Mouse (Mus musculus) left cerebral cortex, adult 11 months (tissue): Measurements from ENCODE around the gene Mrps26.
"Not testable (repeated sequence)": the region's sequence is repeated elsewhere in the genome, so short reads cannot be mapped to it uniquely, and the experiment has no call there.

ENCODE experiments used
- DNase-seq: peaks from one replicate; pipeline ENCODE4 v3.0.0; 2022; ENCODE audit warnings: low spot score

Mrps26 gene

GRCm38 (mm10) chr2:130563212-130564055 lies at the start of gene Mrps26:
Gene Mrps26, plus strand, starts transcription at chr2:130563742.
- DNase-seq = peak; percentile 87

- DNase-seq = no peak
These were observed 49.6 kb upstream of the Mrps26 start for GRCm38 (mm10) chr2:130513907-130514306.

- DNase-seq = no peak
These were observed 47.8 kb upstream of the Mrps26 start for GRCm38 (mm10) chr2:130515791-130516190.

DNA sequence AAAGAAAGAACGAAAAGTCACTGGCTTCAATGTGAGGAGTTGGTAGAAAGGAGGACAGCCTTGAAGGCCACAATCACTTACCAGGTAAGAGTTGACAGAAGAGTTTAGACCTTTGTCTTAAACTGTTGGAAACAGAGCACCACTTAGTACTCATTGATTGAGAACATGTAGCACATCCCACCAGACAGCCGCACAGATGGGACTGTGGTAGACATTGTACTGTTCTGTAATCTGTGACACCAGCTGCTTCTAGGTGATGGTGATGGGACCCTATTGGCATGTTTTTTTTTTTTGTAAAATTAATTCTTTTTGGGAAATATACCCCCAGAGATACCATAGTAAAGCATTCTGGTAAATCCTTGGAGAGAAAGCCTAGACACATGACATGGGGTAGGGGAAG lies 41.6 kb upstream of the Mrps26 start:
- DNase-seq = no peak

DNA sequence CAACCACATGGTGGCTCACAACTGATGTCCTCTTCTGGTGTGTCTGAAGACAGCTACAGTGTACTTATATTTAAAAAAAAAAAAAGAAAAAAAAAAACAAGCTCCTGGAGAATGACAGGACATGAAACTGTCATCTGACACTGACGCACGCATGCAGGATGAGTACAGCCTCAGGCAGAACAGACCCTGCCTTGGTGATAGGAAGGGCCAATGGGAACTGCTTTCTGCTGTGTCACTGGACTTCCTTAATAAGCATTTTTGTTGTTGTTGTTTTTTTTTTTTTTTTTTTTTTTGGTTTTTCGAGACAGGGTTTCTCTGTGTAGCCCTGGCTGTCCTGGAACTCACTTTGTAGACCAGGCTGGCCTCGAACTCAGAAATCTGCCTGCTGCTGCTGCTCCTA lies 38.1 kb upstream of the Mrps26 start:
- DNase-seq = not testable (repeated sequence)

DNA sequence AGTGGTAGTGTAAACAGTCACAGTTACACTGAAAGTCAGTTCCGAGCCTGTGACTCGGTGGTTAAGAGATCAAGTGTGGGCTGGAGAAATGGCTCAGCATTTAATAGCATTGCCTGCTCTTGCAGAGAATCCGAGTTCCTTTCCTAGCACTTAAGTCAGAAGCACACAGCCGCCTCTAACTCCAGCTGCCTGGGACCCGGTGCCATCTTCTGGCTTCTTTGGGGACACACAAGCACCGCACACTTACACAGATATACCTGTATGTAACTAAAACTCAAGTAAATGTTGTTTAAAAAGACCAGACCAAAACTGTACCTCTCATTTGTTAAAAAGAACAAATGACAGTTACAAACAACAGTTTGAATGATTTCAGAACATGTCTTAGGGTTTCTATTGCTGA lies 35.1 kb upstream of the Mrps26 start:
- DNase-seq = no peak

DNA sequence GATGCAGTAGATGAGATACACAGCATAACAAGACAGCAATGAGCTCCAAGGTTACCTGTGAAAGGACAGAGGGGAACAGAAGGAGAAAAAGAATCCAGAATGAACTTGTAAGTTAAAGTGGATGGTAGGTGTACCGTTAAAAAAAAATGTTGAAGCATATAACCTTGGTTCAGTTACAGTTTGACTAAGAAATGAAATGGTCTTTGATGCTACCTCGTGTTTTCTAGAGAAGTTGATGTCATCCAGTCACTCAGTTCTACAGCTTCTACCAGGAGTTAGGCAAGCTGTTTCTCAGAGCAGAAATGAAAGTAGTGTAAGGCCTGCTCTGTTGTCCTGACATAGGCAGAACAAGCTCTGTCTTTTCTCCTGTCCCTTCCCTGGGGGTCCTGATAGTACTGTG lies 34.3 kb upstream of the Mrps26 start:
- no peak for DNase-seq

DNA sequence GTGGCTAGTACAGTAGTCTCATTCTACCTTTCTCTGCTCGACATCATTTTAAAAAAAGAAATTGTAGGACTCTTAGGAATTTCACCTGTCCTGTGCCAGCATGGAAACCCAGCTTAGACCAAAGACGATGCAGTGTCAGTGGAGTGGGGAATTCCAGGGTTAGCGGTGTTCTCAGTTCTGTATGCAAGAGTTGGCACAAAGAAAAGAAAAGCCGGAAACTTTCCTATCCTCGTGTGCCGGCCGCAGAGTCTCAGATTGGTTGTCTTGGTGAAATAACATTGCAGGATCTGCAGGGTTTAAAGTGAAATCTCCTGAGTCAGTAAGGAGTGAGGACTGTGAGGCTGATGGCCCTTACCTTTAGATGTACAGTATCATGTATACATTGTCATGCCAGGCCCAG lies 33.6 kb upstream of the Mrps26 start:
- no peak for DNase-seq

DNA sequence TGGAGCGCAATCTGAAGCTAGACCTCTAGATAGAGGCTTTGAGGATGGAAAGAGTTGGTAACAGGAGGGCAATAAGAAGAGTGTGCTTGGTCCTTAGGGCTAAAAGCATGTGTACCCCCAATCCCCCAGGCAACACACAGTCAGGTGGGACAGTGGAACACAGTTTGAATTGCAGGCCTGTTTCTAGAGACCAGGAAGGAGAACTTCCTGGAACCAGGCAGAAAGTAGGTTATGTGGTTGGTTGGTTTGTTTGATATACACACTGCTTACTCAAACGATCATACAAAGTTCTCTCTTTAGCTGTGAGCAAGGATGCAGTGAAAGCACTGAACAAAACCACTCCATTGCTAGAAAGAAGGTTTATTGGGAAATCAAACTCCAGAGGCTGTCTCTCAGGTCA lies 31.3 kb upstream of the Mrps26 start:
- no peak for DNase-seq

GRCm38 (mm10) chr2:130535017-130535416 lies 28.5 kb upstream of the Mrps26 start:
- no peak for DNase-seq

- no peak for DNase-seq
These were observed 26.7 kb upstream of the Mrps26 start for GRCm38 (mm10) chr2:130536890-130537289.

GRCm38 (mm10) chr2:130538876-130539546 lies 24.5 kb upstream of the Mrps26 start:
- DNase-seq = no peak

- DNase-seq = no peak
These were observed 23.3 kb upstream of the Mrps26 start for GRCm38 (mm10) chr2:130540266-130540665.

GRCm38 (mm10) chr2:130546957-130547356 lies 16.6 kb upstream of the Mrps26 start:
- DNase-seq = no peak

- DNase-seq = no peak
These were observed 8.7 kb upstream of the Mrps26 start for GRCm38 (mm10) chr2:130554841-130555240.

DNA sequence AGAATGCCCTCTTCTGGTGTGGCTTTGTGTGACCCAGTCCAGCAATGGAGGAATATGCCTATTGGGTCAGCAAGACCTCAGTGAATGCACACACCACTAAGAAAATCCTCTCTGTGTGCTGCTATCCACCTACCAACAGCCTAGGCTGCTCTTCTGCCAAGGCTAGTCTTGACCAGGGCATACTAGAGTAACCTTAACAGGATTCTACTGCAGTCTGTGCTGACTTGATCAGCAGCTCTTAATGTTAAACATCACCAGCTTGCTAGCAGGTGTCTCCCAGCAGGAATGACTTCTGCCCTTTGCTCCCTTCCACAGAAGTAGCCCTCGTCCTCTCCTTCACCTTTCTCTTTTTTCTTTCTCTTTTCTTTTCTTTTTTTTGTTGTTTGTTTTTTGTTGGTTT lies 7.2 kb upstream of the Mrps26 start:
- no peak for DNase-seq

GRCm38 (mm10) chr2:130557462-130557861 lies 6.1 kb upstream of the Mrps26 start:
- no peak for DNase-seq

DNA sequence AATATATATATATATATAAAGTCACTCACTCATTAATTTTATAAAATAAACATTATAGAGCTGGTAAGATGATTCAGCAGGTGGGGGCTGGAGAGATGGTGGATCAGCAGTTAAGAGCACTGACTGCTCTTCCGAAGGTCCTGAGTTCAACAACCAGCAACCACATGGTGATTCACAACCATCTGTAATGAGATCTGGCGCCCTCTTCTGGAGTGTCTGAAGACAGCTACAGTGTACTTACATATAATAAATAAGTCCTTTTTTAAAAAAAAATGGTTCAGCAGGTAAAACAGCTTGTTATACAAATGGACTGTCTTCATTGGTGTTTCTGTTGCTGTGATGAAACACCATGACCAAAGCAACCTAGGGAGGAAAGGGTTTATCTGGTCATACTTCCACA lies 5.5 kb upstream of the Mrps26 start:
- no peak for DNase-seq

- no peak for DNase-seq
These were observed 521 bp downstream of the Mrps26 start for GRCm38 (mm10) chr2:130564063-130564462.

DNA sequence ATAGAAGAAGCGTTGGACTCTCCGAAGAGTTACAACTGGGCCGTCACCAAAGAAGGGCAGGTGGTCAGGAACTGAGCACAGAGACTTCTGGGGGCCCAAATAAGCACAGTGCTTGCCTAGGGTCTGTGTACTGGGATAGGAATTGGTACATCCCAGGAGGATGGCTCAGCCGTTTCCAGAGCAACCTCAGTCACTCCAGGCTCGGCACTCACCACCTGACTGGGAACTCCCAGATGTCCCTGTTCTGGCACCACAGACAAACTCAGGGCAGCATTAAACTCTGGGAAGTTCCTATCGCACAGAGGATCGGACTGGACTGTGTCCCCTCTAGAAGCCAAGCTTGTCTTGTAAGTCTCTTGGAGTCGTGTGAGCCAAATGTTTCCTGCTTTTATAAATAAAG lies 1.4 kb downstream of the Mrps26 start:
- DNase-seq = no peak

DNA sequence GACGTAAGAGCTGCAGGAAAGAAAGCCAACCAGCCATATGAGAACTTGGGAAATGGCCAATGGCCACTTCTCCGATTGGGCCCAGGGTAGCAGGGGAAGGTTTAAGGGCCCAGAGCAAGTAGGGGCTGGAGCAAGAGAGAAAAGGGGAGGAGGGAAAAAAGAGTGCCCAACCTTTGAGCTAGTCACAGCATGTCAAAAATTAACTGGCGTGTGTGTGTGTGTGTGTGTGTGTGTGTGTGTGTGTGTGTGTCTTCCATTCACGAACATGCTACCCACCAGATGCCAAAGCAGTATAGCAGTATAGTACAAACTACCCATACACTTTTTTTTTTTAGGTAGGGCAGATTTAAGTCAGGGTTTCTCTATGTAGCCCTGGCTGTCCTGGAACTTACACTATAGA lies 5.4 kb downstream of the Mrps26 start:
- DNase-seq = no peak

DNA sequence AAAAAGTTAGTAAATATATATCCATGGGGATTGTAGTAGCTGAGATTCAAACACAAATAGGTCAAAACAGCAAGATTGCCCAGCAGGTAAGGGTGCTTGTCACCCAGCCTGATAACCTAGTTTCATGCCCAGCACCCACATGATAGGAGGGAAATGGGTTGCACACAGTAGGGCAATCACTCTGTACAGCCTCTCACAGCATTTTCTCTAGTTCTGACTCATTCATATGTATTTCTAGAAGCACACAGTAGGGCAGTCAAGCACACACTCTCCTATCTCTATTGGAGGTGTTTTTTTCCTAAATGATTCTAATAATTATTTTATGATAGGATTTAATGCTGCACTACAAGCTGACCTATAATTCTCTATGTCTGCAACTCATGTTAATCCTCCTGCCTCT lies 6.4 kb downstream of the Mrps26 start:
- DNase-seq = no peak

- no peak for DNase-seq
These were observed 11.4 kb downstream of the Mrps26 start for GRCm38 (mm10) chr2:130574960-130575359.

GRCm38 (mm10) chr2:130575873-130576272 lies 12.3 kb downstream of the Mrps26 start, which contains the start of gene Oxt:
Gene Oxt, plus strand, starts transcription at chr2:130576173.
- DNase-seq = no peak
